Mouse (Mus musculus): ENCODE results near the gene Rnh1.

Rnh1 gene

GRCm38 (mm10) chr7:141164850-141165249 lies 7.8 kb downstream of the Rnh1 start:
- DNase-seq (ENCODE audit: low spot score in 2 of 2): no peak

- no peak for DNase-seq (ENCODE audit: low spot score in 2 of 2)
Measured at GRCm38 (mm10) chr7:141164397-141164796, 8.3 kb downstream of the Rnh1 start.

GRCm38 (mm10) chr7:141155362-141155761 lies 17.3 kb downstream of the Rnh1 start:
- no peak for DNase-seq (ENCODE audit: low spot score in 2 of 2)

- DNase-seq (ENCODE audit: low spot score in 2 of 2): no peak
Measured at GRCm38 (mm10) chr7:141148639-141149038, 24.0 kb downstream of the Rnh1 start.

GRCm38 (mm10) chr7:141147044-141147443 lies 25.6 kb downstream of the Rnh1 start:
- DNase-seq (ENCODE audit: low spot score in 2 of 2): no peak

- DNase-seq (ENCODE audit: low spot score in 2 of 2): no peak
Measured at GRCm38 (mm10) chr7:141146043-141146595, 26.5 kb downstream of the Rnh1 start.

- DNase-seq (ENCODE audit: low spot score in 2 of 2): no peak
Measured at GRCm38 (mm10) chr7:141145403-141145802, 27.3 kb downstream of the Rnh1 start.

- no peak for DNase-seq (ENCODE audit: low spot score in 2 of 2)
Measured at GRCm38 (mm10) chr7:141144650-141145049, 28.0 kb downstream of the Rnh1 start.

GRCm38 (mm10) chr7:141143861-141144260 lies 28.8 kb downstream of the Rnh1 start:
- DNase-seq (ENCODE audit: low spot score in 2 of 2): no peak

GRCm38 (mm10) chr7:141143112-141143511 lies 29.5 kb downstream of the Rnh1 start:
- DNase-seq (ENCODE audit: low spot score in 2 of 2): peak in 1 of 2 experiments; percentile 33

- DNase-seq (ENCODE audit: low spot score in 2 of 2): no peak
Measured at GRCm38 (mm10) chr7:141141326-141141725, 31.3 kb downstream of the Rnh1 start.

- DNase-seq (ENCODE audit: low spot score in 2 of 2): no peak
Measured at GRCm38 (mm10) chr7:141131904-141132755, 40.5 kb downstream of the Rnh1 start.

- DNase-seq (ENCODE audit: low spot score in 2 of 2): peak; percentile 79 to 91
Measured at GRCm38 (mm10) chr7:141131024-141131820, 41.4 kb downstream of the Rnh1 start.

GRCm38 (mm10) chr7:141123517-141123856 lies 49.2 kb downstream of the Rnh1 start:
- no peak for DNase-seq (ENCODE audit: low spot score in 2 of 2)

- peak; percentile 65 to 82 for DNase-seq (ENCODE audit: low spot score in 2 of 2)
Measured at GRCm38 (mm10) chr7:141122689-141123516, 49.8 kb downstream of the Rnh1 start.

- no peak for DNase-seq (ENCODE audit: low spot score in 2 of 2)
Measured at GRCm38 (mm10) chr7:141122245-141122644, 50.4 kb downstream of the Rnh1 start, which contains the start of gene Ptdss2. Gene Ptdss2 (plus strand): TSS chr7:141122382.

- DNase-seq (ENCODE audit: low spot score in 2 of 2): no peak
Measured at GRCm38 (mm10) chr7:141121051-141121531, 51.6 kb downstream of the Rnh1 start.

GRCm38 (mm10) chr7:141120605-141121004 lies 52.1 kb downstream of the Rnh1 start:
- no peak for DNase-seq (ENCODE audit: low spot score in 2 of 2)

- DNase-seq (ENCODE audit: low spot score in 2 of 2): no peak
Measured at GRCm38 (mm10) chr7:141119487-141119886, 53.2 kb downstream of the Rnh1 start.

GRCm38 (mm10) chr7:141117636-141118035 lies 55.0 kb downstream of the Rnh1 start, which contains the start of gene Ano9:
Gene Ano9 (minus strand): TSS chr7:141117806.
- no peak for DNase-seq (ENCODE audit: low spot score in 2 of 2)

- DNase-seq (ENCODE audit: low spot score in 2 of 2): no peak
Measured at GRCm38 (mm10) chr7:141115874-141116273, 56.8 kb downstream of the Rnh1 start.
